Mouse (Mus musculus): Measurements from ENCODE around the gene Sys1. TPM values are rescaled to one million over a fixed set of nuclear protein-coding genes. Genes with fewer than 3 reads are reported as not detected.

Gene Sys1
- polyA plus RNA-seq, 1 experiment from 2014 or later: 62.0 TPM

- no peak for DNase-seq (ENCODE audit: low spot score, missing footprints)
- no peak overlapping the region for H3K4me2 ChIP-seq
- H3K27me3 ChIP-seq (ENCODE audit: control insufficient read depth, insufficient read depth, low read length): peaks cover 6% of the 10 kb centered on the region
- no peaks in the 10 kb centered on the region for H3K36me3 ChIP-seq (ENCODE audit: control insufficient read depth, insufficient read depth, low read length)
- H3K27ac ChIP-seq (ENCODE audit: low read depth, low read length): no peak overlapping the region
- ATAC-seq (ENCODE audit: low FRiP score): no peak
- H3K9me3 ChIP-seq (ENCODE audit: control insufficient read depth, low read length): no peaks in the 10 kb centered on the region
- no peak overlapping the region for H3K9ac ChIP-seq (ENCODE audit: low read length)
- H3K4me1 ChIP-seq (ENCODE audit: control insufficient read depth, insufficient read depth, low read length): peaks cover 11% of the 10 kb centered on the region
- no peak overlapping the region for H3K4me3 ChIP-seq (ENCODE audit: low read depth, low read length)
- 71% methylated on average over 8 of the region's 8 CpGs for WGBS
These were observed 18.5 kb upstream of the Sys1 start for GRCm38 (mm10) chr2:164438257-164438656.

GRCm38 (mm10) chr2:164439001-164439421, 17.8 kb upstream of the Sys1 start:
- H3K9ac ChIP-seq (ENCODE audit: low read length): no peak overlapping the region
- peaks cover 15% of the 10 kb centered on the region for H3K4me1 ChIP-seq (ENCODE audit: control insufficient read depth, insufficient read depth, low read length)
- WGBS: 68% methylated on average over 3 of the region's 3 CpGs
- H3K36me3 ChIP-seq (ENCODE audit: control insufficient read depth, insufficient read depth, low read length): no peaks in the 10 kb centered on the region
- DNase-seq (ENCODE audit: low spot score, missing footprints) (no peak), ATAC-seq (ENCODE audit: low FRiP score) (no peak)
- no peak overlapping the region for H3K4me2 ChIP-seq
- H3K27me3 ChIP-seq (ENCODE audit: control insufficient read depth, insufficient read depth, low read length): peaks cover 9% of the 10 kb centered on the region
- no peaks in the 10 kb centered on the region for H3K9me3 ChIP-seq (ENCODE audit: control insufficient read depth, low read length)
- H3K4me3 ChIP-seq (ENCODE audit: low read depth, low read length): no peak overlapping the region
- H3K27ac ChIP-seq (ENCODE audit: low read depth, low read length): no peak overlapping the region

- Histone ChIP-seq H3K4me2 (no peak overlapping the region), H3K4me1 (ENCODE audit: control insufficient read depth, insufficient read depth, low read length) (peaks cover 15% of the 10 kb centered on the region)
- WGBS: 84% methylated on average over 5 of the region's 5 CpGs
These were observed 16.4 kb upstream of the Sys1 start for GRCm38 (mm10) chr2:164440314-164440713.

GRCm38 (mm10) chr2:164441155-164441554, 15.6 kb upstream of the Sys1 start:
- Histone ChIP-seq H3K27me3 (ENCODE audit: control insufficient read depth, insufficient read depth, low read length) (peaks cover 9% of the 10 kb centered on the region), H3K9ac (ENCODE audit: low read length) (peak overlapping the region; percentile 20; the same call in 1 of the 2 replicates), H3K4me3 (ENCODE audit: low read depth, low read length) (no peak overlapping the region), H3K4me1 (ENCODE audit: control insufficient read depth, insufficient read depth, low read length) (peaks cover 15% of the 10 kb centered on the region), H3K27ac (ENCODE audit: low read depth, low read length) (no peak overlapping the region), H3K36me3 (ENCODE audit: control insufficient read depth, insufficient read depth, low read length) (no peaks in the 10 kb centered on the region), H3K4me2 (no peak overlapping the region; the same call in 1 of the 2 replicates), H3K9me3 (ENCODE audit: control insufficient read depth, low read length) (no peaks in the 10 kb centered on the region)
- 42% methylated on average over 8 of the region's 8 CpGs for WGBS
- no peak for DNase-seq (ENCODE audit: low spot score, missing footprints)
- no peak for ATAC-seq (ENCODE audit: low FRiP score)

More at GRCm38 (mm10) chr2:164440314-164440713, 16.4 kb upstream of the Sys1 start:
- peaks cover 9% of the 10 kb centered on the region for H3K27me3 ChIP-seq (ENCODE audit: control insufficient read depth, insufficient read depth, low read length)
- no peaks in the 10 kb centered on the region for H3K9me3 ChIP-seq (ENCODE audit: control insufficient read depth, low read length)
- H3K4me3 ChIP-seq (ENCODE audit: low read depth, low read length): no peak overlapping the region
- no peak for DNase-seq (ENCODE audit: low spot score, missing footprints)
- ATAC-seq (ENCODE audit: low FRiP score): no peak
- H3K9ac ChIP-seq (ENCODE audit: low read length): no peak overlapping the region
- H3K27ac ChIP-seq (ENCODE audit: low read depth, low read length): no peak overlapping the region
- H3K36me3 ChIP-seq (ENCODE audit: control insufficient read depth, insufficient read depth, low read length): no peaks in the 10 kb centered on the region

GRCm38 (mm10) chr2:164441731-164442130, 15.0 kb upstream of the Sys1 start:
- Histone ChIP-seq H3K9me3 (ENCODE audit: control insufficient read depth, low read length) (no peaks in the 10 kb centered on the region), H3K4me1 (ENCODE audit: control insufficient read depth, insufficient read depth, low read length) (peaks cover 15% of the 10 kb centered on the region), H3K9ac (ENCODE audit: low read length) (no peak overlapping the region; the same call in 1 of the 2 replicates), H3K4me3 (ENCODE audit: low read depth, low read length) (no peak overlapping the region), H3K27me3 (ENCODE audit: control insufficient read depth, insufficient read depth, low read length) (peaks cover 9% of the 10 kb centered on the region), H3K4me2 (peak overlapping the region; percentile 87), H3K27ac (ENCODE audit: low read depth, low read length) (no peak overlapping the region), H3K36me3 (ENCODE audit: control insufficient read depth, insufficient read depth, low read length) (no peaks in the 10 kb centered on the region)
- DNase-seq (ENCODE audit: low spot score, missing footprints) (no peak), ATAC-seq (ENCODE audit: low FRiP score) (no peak)
- 30% methylated on average over 7 of the region's 7 CpGs for WGBS

- WGBS: 2% methylated on average over 29 of the region's 29 CpGs
- Histone ChIP-seq H3K27ac (ENCODE audit: low read depth, low read length) (no peak overlapping the region), H3K9ac (ENCODE audit: low read length) (peak overlapping the region; percentile 77), H3K36me3 (ENCODE audit: control insufficient read depth, insufficient read depth, low read length) (no peaks in the 10 kb centered on the region), H3K9me3 (ENCODE audit: control insufficient read depth, low read length) (no peaks in the 10 kb centered on the region), H3K4me2 (peak overlapping the region; percentile 87), H3K4me1 (ENCODE audit: control insufficient read depth, insufficient read depth, low read length) (peaks cover 15% of the 10 kb centered on the region), H3K4me3 (ENCODE audit: low read depth, low read length) (peak overlapping the region; percentile 50), H3K27me3 (ENCODE audit: control insufficient read depth, insufficient read depth, low read length) (peaks cover 9% of the 10 kb centered on the region)
- peak; percentile 70 for ATAC-seq (ENCODE audit: low FRiP score)
- DNase-seq (ENCODE audit: low spot score, missing footprints): peak; percentile 91
These were observed 14.3 kb upstream of the Sys1 start for GRCm38 (mm10) chr2:164442315-164443050.

GRCm38 (mm10) chr2:164443051-164443437, 13.7 kb upstream of the Sys1 start:
- Histone ChIP-seq H3K4me3 (ENCODE audit: low read depth, low read length) (peak overlapping the region; percentile 50), H3K27ac (ENCODE audit: low read depth, low read length) (no peak overlapping the region), H3K9me3 (ENCODE audit: control insufficient read depth, low read length) (no peaks in the 10 kb centered on the region), H3K27me3 (ENCODE audit: control insufficient read depth, insufficient read depth, low read length) (peaks cover 9% of the 10 kb centered on the region), H3K36me3 (ENCODE audit: control insufficient read depth, insufficient read depth, low read length) (no peaks in the 10 kb centered on the region), H3K9ac (ENCODE audit: low read length) (peak overlapping the region; percentile 77), H3K4me2 (peak overlapping the region; percentile 87), H3K4me1 (ENCODE audit: control insufficient read depth, insufficient read depth, low read length) (peaks cover 15% of the 10 kb centered on the region)
- WGBS: 1% methylated on average over 25 of the region's 26 CpGs
- ATAC-seq (ENCODE audit: low FRiP score): peak; percentile 95
- DNase-seq (ENCODE audit: low spot score, missing footprints): peak; percentile 98

GRCm38 (mm10) chr2:164443460-164444000, 13.2 kb upstream of the Sys1 start, which contains the start of gene Sdc4:
TSS of gene Sdc4 (minus strand) at chr2:164443887.
- H3K4me2 ChIP-seq: peak within 1 kb of the TSS; percentile 87
- H3K27me3 ChIP-seq (ENCODE audit: control insufficient read depth, insufficient read depth, low read length): peaks cover 9% of the 10 kb centered on the region
- no peak within 1 kb of the TSS for H3K27ac ChIP-seq (ENCODE audit: low read depth, low read length)
- H3K4me1 ChIP-seq (ENCODE audit: control insufficient read depth, insufficient read depth, low read length): peaks cover 15% of the 10 kb centered on the region
- no peaks in the 10 kb centered on the region for H3K9me3 ChIP-seq (ENCODE audit: control insufficient read depth, low read length)
- no peaks in the 10 kb centered on the region for H3K36me3 ChIP-seq (ENCODE audit: control insufficient read depth, insufficient read depth, low read length)
- peak; percentile 89 for DNase-seq (ENCODE audit: low spot score, missing footprints)
- H3K4me3 ChIP-seq (ENCODE audit: low read depth, low read length): peak within 1 kb of the TSS; percentile 50
- H3K9ac ChIP-seq (ENCODE audit: low read length): peak within 1 kb of the TSS; percentile 77
- ATAC-seq (ENCODE audit: low FRiP score): peak; percentile 6; the same call in 1 of the 2 replicates
- WGBS: 6% methylated on average over 18 of the region's 18 CpGs

- 84% methylated on average over 2 of the region's 2 CpGs for WGBS
- Histone ChIP-seq H3K27ac (ENCODE audit: low read depth, low read length) (no peak overlapping the region), H3K4me2 (no peak overlapping the region), H3K9ac (ENCODE audit: low read length) (no peak overlapping the region), H3K36me3 (ENCODE audit: control insufficient read depth, insufficient read depth, low read length) (no peaks in the 10 kb centered on the region), H3K4me3 (ENCODE audit: low read depth, low read length) (no peak overlapping the region), H3K4me1 (ENCODE audit: control insufficient read depth, insufficient read depth, low read length) (peaks cover 15% of the 10 kb centered on the region), H3K9me3 (ENCODE audit: control insufficient read depth, low read length) (no peaks in the 10 kb centered on the region), H3K27me3 (ENCODE audit: control insufficient read depth, insufficient read depth, low read length) (peaks cover 9% of the 10 kb centered on the region)
- no peak for DNase-seq (ENCODE audit: low spot score, missing footprints)
- no peak for ATAC-seq (ENCODE audit: low FRiP score)
These were observed 12.1 kb upstream of the Sys1 start for GRCm38 (mm10) chr2:164444701-164445100.

Measured in midbrain, embryonic 11.5 days (tissue).